Mouse (Mus musculus) heart, postnatal 0 days (tissue): ENCODE data around the gene Dock6. TPM values are rescaled to one million over a fixed set of nuclear protein-coding genes. Genes with fewer than 3 reads are reported as not detected.

Experiments
- ATAC-seq: fragments of 200-750 bp; cut with Nextera tagmentation; 2 replicates; pipeline ENCODE4 v1.8.0; 2017; ENCODE audit warnings: low read depth, moderate number of reproducible peaks, moderate library complexity; ENCODE audit not compliant: insufficient read depth
- DNase-seq: peaks from one replicate; pipeline ENCODE4 v3.0.0-alpha.2; 2016; ENCODE audit warnings: low spot score
- H3K27ac ChIP-seq: fragments of 300-500 bp; sonication (generic); 2 replicates; pipeline ENCODE4 v1.5.1; 2014; ENCODE audit warnings: low read depth, mild to moderate bottlenecking
- H3K27me3 ChIP-seq: fragments of 300-500 bp; sonication (generic); 2 replicates; pipeline ENCODE4 v1.6.1; 2014; ENCODE audit warnings: low read length, mixed read lengths; ENCODE audit not compliant: control insufficient read depth, insufficient read depth
- H3K36me3 ChIP-seq: fragments of 300-500 bp; sonication (generic); replicated peaks from 2 replicates; pipeline ENCODE4 v1.6.1; 2014; ENCODE audit warnings: low read length, mixed read lengths; ENCODE audit not compliant: control insufficient read depth, insufficient read depth
- H3K4me1 ChIP-seq: fragments of 300-500 bp; sonication (generic); 2 replicates; pipeline ENCODE4 v1.6.1; 2014; ENCODE audit warnings: antibody characterized with exemption; ENCODE audit not compliant: control insufficient read depth, insufficient read depth
- H3K4me2 ChIP-seq: fragments of 300-500 bp; sonication (generic); 2 replicates; pipeline ENCODE4 v1.6.1; 2014; ENCODE audit warnings: low read depth, mild to moderate bottlenecking, low read length, moderate library complexity
- H3K4me3 ChIP-seq: fragments of 300-500 bp; sonication (generic); 2 replicates; pipeline ENCODE4 v1.5.1; 2014; ENCODE audit warnings: low read depth, low read length
- H3K9ac ChIP-seq: fragments of 300-500 bp; sonication (generic); replicated peaks from 2 replicates; pipeline ENCODE4 v1.6.1; 2014; ENCODE audit warnings: low read depth, low read length, mixed read lengths
- H3K9me3 ChIP-seq: fragments of 300-500 bp; sonication (generic); replicated peaks from 2 replicates; pipeline ENCODE4 v1.6.1; 2016; ENCODE audit warnings: low read length; ENCODE audit not compliant: control insufficient read depth
- CTCF ChIP-seq: IDR thresholded peaks from 2 replicates; pipeline ENCODE4 v1.5.1; 2016; ENCODE audit warnings: antibody characterized with exemption, control low read depth, low read depth
- EP300 ChIP-seq: IDR thresholded peaks from 2 replicates; pipeline ENCODE4 v1.6.1; 2016; ENCODE audit warnings: antibody characterized with exemption, low read depth
- WGBS: fragments of 180-500 bp; shearing (Covaris S2); extraction: QIAGEN DNeasy Blood & Tissue Kit; methylation state at CpG from one replicate; pipeline ENCODE4 v1.1.7; 2014; 5-methylcytosine and 5-hydroxymethylcytosine counted together
- polyA plus RNA-seq: library from polyadenylated mRNA; unstranded; fragments of >200 nt; fragmentation: Nextera tagmentation; extraction: Ambion mirVana; gene quantifications from 2 replicates; pipeline ENCODE4 v1.2.1, GENCODE M21; 2015
- total RNA-seq: library from RNA; depleted of rRNA; stranded (reverse); fragments of >200 nt; gene quantifications from 2 replicates; pipeline ENCODE4 v1.2.3, GENCODE M21; 2014; ENCODE audit warnings: low replicate concordance

Gene Dock6
- total and polyA plus RNA-seq, 2 experiments from 2014 or later: 22.7 to 38.5 TPM

DNA sequence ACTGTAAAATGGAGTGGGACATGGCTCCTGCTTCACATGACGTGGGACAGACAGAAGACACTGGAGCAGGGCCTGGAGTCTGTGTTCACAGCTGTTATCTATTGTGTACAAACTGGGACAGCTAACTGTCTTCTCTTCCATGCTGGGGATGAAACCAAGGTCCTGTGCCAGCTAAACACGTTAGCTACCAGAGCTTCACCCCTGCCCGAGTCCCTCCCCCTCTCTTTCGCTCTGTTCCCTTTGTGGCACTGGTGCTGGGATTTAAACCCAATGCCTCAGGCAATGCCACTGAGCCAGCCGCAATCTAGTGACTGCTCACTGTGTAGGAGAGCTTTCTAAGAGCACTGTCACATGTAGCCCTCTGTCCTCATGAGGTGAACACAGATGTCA lies 22.0 kb downstream of the Dock6 start:
- 88% methylated on average over 5 of the region's 5 CpGs for WGBS
- no peaks in the 10 kb centered on the region for H3K4me1 ChIP-seq
- no peak overlapping the region for H3K4me3 ChIP-seq
- peaks cover 47% of the 10 kb centered on the region for H3K36me3 ChIP-seq
- no peak overlapping the region for H3K27ac ChIP-seq
- no peak for TF ChIP-seq CTCF
- no peak for TF ChIP-seq EP300
- H3K4me2 ChIP-seq: no peak overlapping the region
- H3K9me3 ChIP-seq: no peaks in the 10 kb centered on the region
- no peaks in the 10 kb centered on the region for H3K27me3 ChIP-seq
- ATAC-seq (no peak), DNase-seq (no peak)
- H3K9ac ChIP-seq: no peak overlapping the region

GRCm38 (mm10) chr9:21829834-21830460 lies 22.5 kb downstream of the Dock6 start:
- ATAC-seq: no peak
- H3K4me3 ChIP-seq: no peak overlapping the region
- DNase-seq: no peak
- peaks cover 50% of the 10 kb centered on the region for H3K36me3 ChIP-seq
- no peaks in the 10 kb centered on the region for H3K4me1 ChIP-seq
- WGBS: 92% methylated on average over 14 of the region's 14 CpGs
- no peak overlapping the region for H3K27ac ChIP-seq
- no peak for TF ChIP-seq EP300
- TF ChIP-seq CTCF: no peak
- no peaks in the 10 kb centered on the region for H3K9me3 ChIP-seq
- no peaks in the 10 kb centered on the region for H3K27me3 ChIP-seq
- no peak overlapping the region for H3K9ac ChIP-seq
- H3K4me2 ChIP-seq: no peak overlapping the region

GRCm38 (mm10) chr9:21824366-21824765 lies 28.1 kb downstream of the Dock6 start:
- TF ChIP-seq CTCF (no peak), EP300 (no peak)
- Histone ChIP-seq H3K27ac (no peak overlapping the region), H3K4me2 (no peak overlapping the region), H3K36me3 (peaks cover 40% of the 10 kb centered on the region), H3K4me3 (no peak overlapping the region), H3K4me1 (no peaks in the 10 kb centered on the region), H3K9ac (no peak overlapping the region), H3K27me3 (no peaks in the 10 kb centered on the region), H3K9me3 (no peaks in the 10 kb centered on the region)
- ATAC-seq (no peak), DNase-seq (no peak)
- 70% methylated on average over 10 of the region's 10 CpGs for WGBS

GRCm38 (mm10) chr9:21823957-21824356 lies 28.5 kb downstream of the Dock6 start:
- H3K27me3 ChIP-seq: no peaks in the 10 kb centered on the region

GRCm38 (mm10) chr9:21822686-21823085 lies 29.7 kb downstream of the Dock6 start:
- WGBS: 73% methylated on average over 6 of the region's 6 CpGs
- Histone ChIP-seq H3K4me1 (no peaks in the 10 kb centered on the region), H3K27me3 (no peaks in the 10 kb centered on the region), H3K36me3 (peaks cover 44% of the 10 kb centered on the region), H3K4me3 (no peak overlapping the region), H3K27ac (no peak overlapping the region), H3K4me2 (no peak overlapping the region), H3K9me3 (no peaks in the 10 kb centered on the region), H3K9ac (no peak overlapping the region)
- DNase-seq (no peak), ATAC-seq (no peak)
- TF ChIP-seq EP300 (no peak), CTCF (no peak)

More at GRCm38 (mm10) chr9:21823957-21824356, 28.5 kb downstream of the Dock6 start:
- WGBS: 61% methylated on average over 4 of the region's 4 CpGs
- Histone ChIP-seq H3K27ac (no peak overlapping the region), H3K4me2 (no peak overlapping the region), H3K4me3 (no peak overlapping the region), H3K9ac (no peak overlapping the region), H3K4me1 (no peaks in the 10 kb centered on the region), H3K9me3 (no peaks in the 10 kb centered on the region), H3K36me3 (peaks cover 40% of the 10 kb centered on the region)
- ATAC-seq: no peak
- DNase-seq: no peak
- TF ChIP-seq EP300 (no peak), CTCF (no peak)

- TF ChIP-seq EP300 (no peak), CTCF (no peak)
- Histone ChIP-seq H3K9me3 (no peaks in the 10 kb centered on the region), H3K9ac (no peak overlapping the region), H3K27me3 (no peaks in the 10 kb centered on the region), H3K4me3 (no peak overlapping the region), H3K36me3 (peaks cover 49% of the 10 kb centered on the region), H3K4me1 (no peaks in the 10 kb centered on the region), H3K27ac (no peak overlapping the region), H3K4me2 (no peak overlapping the region)
- WGBS: 86% methylated on average over 12 of the region's 12 CpGs
- DNase-seq (no peak), ATAC-seq (no peak)
Measured at GRCm38 (mm10) chr9:21820183-21820582, 32.3 kb downstream of the Dock6 start.
